Mouse (Mus musculus): ENCODE results near the gene Mdh1.

The Mdh1 gene

DNA sequence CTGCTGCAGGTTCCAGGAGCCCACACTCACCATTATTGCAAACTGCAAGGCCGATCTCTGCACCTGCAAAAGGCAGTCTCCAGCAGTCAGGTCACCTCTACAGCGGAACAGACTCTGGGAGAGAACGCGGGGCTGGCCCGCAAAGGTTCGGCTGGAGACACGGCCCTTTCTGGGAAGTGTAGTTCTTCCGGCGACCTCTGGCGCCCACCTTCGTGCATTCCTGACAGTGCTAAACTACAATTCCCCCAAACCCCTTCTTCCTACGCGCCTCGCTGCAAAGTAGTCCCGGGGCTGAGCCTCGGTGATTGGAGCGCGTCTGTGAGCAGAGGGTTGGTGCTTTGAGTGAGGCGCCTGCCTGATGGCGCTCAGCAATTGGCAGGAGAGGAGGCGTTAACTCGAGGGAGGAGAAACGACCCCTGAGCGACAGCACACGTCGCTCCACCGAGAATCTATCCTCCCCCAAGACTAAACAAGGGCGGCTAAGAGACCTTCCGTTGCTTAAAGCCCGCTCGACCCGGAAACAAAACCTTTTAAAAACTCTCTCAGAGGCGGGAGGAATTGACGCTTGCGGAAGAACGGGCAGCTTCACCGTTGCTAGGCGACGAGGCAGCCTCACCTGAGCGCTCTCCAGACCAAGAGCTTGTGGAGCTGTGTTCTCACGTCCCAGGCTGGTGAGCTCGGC is at the start of gene Mdh1, which contains the start of gene Wdpcp:
Mdh1 (minus strand) TSS at position 668 of the 682 bp plus-strand sequence.
Wdpcp (plus strand) TSS at position 536 of the 682 bp plus-strand sequence.
- DNase-seq (ENCODE audit: low spot score), result peak; percentile 84

DNA sequence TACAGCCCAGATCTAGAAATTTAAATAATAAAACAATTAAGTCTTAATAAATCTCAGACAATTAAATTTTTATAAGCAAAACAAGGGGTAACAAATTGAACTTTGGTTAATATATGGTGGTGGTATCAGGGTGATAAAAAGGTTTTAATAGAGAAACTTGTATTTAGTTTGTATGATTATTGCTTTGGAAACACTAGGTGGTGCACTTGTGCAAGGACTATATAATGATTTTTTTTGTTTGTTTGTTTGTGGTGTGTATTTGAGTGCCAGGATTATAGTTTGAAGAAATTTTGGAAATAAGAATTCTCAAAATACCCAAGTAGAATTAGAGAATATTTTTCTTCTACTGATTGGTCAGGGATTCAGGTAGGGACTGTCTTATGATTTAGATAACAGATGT is 43.7 kb upstream of the Mdh1 start:
- no peak for DNase-seq (ENCODE audit: low spot score)

DNA sequence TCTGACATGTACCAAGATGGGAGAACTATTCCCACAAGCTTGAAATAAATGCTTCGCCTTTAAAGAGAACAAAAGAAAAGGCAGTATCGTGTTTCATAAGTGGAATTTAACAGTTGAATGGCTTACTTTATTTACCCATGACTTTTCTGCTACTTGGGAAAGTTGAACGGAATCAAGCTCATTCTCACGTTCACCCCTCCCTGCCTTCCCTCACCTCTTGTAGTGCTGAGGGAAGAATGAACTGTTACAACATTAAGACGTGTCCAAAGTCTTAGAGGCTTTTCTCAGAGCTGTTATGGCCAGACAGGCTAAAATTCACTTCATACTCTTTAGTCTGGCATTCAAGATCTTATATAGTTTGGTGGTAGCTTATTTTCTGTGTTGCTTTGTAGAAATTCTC is 30.3 kb upstream of the Mdh1 start:
- no peak for DNase-seq (ENCODE audit: low spot score)

DNA sequence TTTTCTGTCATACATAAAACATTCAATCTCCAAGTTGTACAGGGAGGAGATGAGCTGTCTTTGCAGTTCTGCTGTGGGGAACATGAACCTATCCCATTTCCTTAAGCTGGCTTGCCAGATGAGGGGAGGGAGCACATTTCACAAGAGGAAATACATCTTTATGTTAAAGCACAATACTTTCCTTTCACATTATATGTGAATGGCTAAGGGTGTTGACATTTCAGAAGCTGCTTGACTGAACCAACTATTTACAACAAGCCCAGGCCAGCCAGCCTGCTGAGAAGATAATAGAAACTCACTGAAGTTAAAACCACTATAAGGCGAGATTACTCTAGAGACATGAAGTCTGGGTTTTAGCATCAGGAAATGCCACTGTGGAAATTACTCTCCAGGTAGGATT is 11.1 kb upstream of the Mdh1 start:
- DNase-seq (ENCODE audit: low spot score), result no peak

DNA sequence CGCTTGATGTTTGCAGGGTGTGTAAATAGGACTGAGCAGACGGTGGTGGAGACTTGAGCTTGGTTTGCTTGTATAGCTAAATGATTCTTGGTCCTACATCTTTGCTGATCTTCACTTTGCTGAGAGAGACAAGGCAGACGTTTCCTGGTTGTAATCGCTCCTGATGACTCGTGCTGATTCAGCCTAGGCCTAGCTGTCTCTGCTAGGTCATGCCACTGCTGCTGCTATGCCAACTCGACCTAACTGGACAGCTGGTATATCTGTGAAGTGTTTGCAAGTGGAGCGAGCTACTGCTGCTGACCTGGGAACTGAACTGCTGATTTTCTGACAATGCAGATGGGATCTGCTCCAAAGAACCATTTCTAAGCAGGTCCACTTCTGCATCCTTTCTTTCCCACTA is 9.3 kb upstream of the Mdh1 start:
- DNase-seq (ENCODE audit: low spot score), result no peak

DNA sequence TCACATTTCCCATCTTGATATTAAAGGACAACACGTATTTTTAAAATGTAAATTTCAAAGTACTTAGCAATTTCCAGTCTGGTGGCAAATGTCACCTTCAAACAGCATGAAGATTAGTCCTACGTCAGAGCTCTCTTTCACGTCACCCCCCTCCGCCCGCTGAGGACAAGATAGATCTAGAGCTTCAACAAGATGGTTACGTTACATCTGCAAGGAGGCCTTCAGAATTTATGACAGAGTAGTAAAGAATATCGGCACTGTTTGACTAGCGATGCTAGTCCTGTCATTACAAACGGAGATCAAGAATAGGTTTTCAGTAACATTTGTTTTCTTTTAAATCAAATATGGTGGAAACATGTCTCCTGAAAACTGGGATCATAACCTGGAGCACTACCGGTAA is 1.2 kb downstream of the Mdh1 start:
- DNase-seq (ENCODE audit: low spot score), result no peak

DNA sequence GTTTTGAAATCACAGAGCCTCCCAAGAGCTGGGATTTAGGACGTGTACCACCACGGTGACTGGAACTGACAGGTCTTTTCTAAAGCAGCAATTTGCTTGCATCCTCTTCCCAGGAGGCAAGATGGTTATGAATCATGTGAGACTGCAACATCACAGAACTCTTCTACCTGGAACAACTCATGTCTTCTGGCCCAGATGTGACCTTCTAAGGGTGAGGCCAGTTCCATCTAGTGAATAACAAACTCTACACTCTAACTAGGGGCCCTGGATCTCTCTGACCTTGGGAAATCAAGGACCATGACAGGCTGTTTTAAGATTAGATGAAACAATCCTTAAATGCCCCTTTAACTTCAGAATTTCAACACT is 2.1 kb downstream of the Mdh1 start:
- no peak for DNase-seq (ENCODE audit: low spot score)

DNA sequence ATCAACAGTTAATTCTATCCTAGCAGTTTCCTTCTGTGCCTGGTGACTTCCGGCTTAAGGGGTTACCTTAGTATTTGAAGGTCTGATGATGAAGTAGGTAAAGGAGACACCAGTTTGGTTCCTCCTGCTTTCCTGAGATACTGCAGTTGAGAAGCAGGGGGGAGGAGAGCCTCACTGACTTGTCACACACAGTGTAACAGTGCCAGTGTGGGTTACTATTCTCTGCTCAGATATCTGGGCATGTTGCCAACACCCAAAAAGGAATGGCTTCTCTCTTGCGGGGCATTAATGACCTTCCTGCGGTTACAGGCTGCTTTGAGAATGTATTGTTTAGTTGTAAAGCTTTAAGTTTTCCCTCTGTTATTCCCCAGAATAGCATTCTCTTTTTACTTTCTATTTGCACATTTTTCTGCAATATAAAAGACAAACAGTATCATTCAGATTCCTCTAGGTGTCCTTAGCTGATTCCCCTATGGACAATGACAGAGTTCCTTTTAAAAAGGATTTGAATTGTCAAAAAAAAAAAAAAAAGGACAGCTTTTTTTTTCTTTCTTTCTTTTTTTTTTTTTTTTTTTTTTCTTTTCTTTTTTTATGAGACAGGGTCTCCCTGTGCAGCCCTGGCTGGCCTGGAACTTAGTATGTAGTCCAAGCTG is 2.6 kb downstream of the Mdh1 start:
- no peak for DNase-seq (ENCODE audit: low spot score)

DNA sequence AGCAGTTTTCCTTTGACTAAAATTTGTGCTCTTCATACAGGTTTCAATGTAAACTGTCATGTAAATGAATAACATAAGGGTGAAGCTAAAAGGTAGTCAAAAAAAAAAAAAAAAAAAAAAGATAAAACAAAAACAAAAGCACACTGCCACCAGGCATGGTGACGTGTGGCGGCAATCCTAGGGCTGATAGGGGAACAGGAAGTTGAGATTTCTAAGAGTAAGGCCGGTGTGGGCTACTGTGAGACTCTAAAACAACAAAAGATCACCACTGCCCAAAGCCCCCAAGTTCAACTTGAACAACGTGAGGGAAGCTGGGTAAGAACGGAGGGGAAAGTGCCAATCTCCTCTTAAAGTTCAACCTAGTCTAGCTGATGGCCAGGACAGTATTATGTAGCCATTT is 3.2 kb downstream of the Mdh1 start:
- DNase-seq (ENCODE audit: low spot score), result no peak

DNA sequence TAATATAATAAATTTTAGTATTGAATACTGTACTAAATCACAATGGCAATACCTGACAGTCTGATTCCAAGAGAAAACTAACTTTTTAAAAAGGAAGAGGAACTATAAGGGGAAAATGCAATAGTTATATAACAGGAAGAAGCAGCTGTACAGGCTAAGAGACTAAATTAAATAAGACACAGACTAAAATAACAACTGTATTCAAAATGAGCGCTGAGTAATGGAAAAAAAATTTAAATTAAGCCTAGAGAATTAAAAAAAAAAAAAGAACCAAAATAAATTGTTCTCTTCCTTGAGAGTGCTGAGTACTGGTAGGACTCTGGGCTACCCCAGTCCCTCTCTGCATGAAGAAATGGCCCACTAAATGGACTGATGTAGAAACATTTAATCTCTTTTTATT is 4.4 kb downstream of the Mdh1 start:
- DNase-seq (ENCODE audit: low spot score), result no peak

DNA sequence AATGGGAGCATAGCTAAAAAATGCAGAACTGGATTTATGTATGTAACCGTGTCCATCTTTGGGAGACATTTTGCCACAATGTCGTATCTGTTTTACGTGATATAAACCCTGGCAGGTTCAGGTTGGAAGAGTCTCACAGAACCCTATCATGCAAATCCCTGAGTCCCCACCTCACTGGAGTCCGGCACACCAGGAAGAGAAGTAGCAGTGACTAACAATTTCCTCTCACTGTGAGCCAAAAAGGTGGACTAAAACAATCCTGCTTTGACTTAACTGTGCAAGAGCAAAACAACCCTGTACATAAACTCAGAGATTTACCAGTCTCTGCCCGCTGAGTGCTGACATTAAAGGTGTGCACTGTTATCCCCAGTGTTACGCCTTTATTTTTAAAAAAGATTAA is 5.2 kb downstream of the Mdh1 start:
- no peak for DNase-seq (ENCODE audit: low spot score)

DNA sequence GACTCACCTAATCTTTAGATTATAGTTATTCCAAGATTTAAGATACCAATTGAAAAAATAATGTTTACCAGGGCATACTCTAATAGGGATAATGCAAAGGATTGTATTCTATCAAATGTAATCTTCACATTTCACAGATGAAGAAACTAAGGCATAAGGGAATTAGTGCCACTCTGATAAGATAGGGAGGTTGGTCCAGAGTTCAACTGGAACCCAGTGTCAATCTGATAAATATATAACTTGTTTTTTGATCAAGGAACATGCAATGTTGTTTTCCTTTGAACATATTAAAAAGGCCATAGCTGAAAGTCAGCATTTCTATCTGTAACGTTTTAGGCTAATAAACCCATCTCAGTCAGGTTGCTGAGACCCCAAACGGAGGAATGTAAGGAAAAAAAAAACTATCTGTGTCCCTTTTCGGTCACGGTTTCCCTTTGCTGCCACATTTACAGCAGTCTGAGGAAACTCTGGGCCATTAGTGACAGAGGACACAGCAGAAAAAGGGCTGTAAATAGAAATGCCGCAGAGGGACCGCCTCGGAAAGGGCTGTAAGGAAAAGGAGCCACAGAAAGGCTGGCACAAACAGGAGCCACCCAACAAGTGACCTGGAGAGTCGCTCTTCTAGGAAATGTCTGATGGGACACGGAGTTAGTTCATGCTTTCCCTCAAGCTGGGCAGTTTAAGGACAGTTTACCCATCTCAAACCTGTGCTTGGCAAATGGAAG is 7.3 kb downstream of the Mdh1 start:
- DNase-seq (ENCODE audit: low spot score), result no peak

DNA sequence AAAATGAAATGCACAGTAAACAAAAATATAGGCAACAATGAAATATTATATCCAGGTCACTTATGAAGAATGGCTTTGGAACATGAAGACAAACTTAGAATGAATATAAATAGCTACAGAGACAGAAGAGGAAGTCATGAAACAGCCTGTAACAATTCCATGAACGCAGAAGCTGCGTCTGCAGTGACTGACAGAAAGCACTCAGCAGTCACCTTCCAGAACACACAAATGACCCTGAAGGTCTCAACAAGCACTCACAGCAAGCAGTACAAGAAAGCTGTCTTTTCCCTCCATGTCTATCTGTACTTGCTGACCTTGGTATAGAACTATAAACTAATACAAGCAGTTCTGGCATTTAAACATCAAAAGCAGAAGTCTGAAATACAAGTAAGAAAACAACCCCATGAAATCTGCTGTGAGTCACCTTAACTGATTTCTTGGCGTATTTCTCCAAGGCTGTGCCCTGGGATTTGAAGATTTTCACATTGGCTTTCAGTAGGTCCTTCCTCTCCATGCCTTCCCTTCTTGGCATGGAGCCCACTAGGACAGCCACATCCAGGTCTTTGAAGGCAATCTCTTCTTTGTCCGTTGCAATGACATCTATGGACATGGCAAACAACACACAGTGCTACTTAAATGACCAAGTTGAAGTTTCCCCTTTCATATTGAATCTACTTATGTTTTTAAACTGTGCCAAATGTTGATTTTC is 8.4 kb downstream of the Mdh1 start:
- DNase-seq (ENCODE audit: low spot score), result no peak

DNA sequence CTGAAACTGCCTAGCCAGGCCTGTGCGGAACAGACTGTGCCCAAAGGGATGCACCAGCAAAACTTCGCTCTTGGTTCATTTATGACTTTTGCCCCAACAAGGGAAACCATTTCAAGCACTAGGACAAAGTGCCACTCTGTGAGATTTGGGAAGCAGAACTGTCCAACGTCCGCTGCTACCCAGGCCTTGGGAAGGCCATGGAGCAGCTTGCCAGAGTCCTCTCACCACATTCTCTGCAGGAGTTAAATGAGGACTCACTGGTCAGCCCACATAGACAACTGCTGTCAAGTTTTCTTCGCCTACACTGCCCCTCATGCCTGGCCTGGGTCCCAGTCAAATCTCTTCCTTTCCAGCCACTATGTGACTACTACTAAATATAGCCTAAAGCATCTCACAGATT is 10.8 kb downstream of the Mdh1 start:
- no peak for DNase-seq (ENCODE audit: low spot score)

DNA sequence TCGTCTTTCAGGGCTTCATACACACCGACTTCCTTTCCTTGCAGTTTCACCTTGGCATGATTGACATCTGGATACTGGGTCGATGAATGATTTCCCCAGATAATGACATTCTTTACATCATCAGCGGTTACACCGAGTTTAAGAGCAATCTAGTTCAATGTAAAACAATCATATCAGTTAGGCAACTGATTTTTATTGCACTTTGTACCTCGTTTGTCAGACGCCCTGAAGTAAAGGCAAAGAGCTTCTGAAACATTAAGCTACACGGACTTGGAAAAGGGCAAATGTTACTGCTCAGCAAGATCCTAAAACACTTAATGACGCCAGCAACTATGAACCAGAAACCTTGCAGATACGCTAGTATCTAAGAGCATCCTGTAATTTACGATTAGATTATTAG is 12.4 kb downstream of the Mdh1 start:
- no peak for DNase-seq (ENCODE audit: low spot score)

DNA sequence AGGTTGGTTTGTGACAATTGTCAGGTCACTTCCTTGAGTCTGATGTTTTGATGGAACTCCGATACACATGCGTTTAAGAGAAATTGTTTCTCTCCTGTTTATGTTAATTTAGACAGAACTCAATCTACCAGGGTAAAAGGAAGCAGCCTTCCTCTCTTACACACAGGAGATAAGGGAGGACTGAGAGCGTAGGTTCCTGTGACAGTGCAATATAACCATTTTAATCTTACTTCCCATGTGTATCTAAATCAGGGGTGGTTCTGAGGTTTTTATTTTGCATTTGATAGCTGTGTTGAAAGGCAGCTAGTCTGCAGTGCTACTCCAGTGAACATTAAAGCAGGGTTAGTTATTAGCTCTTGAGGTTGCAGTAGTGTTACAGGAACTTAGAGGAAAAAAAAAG is 20.1 kb downstream of the Mdh1 start:
- no peak for DNase-seq (ENCODE audit: low spot score)

DNA sequence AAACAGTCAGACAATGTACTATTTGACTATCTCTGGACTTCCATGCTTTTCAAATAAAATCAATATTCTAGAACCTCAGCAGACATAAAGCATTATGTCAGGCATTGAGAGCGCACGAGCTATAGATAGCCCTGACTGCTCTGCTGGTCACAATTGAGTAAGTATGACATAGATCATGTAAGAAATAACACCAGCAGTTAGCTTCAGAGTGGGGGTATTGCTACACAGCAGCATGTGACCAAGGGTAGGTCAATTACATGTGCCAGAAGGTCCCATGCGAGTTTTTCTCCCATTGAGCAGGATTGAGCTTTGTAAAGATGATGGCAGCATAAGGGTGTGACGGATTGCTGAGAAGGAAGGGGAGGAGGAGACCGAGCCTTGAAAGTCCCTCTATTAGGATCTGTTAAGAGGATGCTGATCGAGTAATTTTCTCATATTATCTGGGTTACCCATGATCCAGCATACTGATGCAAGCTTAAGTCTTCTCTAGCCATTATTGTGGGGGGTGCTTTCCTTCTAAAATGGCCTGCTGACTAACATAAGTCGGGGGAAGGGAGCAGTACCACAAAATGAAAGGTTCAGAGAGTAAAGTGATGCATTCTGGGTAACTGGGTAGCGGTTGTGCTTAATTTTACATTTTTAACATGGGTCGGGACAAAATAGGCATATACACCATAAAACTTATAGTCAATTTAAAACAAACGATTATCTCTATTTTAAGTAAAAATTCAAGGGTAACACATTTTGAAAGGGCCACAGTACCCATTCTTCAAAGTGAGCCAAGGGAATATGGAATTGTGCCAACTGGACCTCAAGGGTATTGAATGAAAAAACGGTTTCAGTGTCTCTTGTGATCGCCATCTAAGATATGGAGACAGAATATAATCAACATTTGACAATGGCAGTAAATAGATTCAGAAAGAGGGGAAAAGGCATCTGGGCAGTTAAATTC is 21.7 kb downstream of the Mdh1 start:
- no peak for DNase-seq (ENCODE audit: low spot score)

DNA sequence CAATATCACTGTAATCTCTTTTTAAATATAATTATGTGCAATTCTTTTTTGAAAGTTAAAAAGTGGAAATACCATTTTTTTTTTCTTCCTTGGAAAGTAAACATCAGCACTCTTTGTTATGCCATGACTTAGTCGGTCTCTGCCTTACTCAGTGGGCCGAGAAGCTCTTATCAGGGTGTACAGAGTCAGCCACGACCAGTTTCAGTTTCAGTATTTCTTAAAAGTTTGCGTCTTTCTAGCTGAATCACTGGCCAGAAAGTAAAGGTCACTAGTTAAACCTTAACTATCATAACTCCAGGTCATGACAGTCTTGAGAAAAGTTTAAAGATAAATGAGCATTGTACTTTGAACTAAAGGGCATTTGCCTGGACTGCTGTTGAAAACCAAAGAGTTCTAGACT is 22.4 kb downstream of the Mdh1 start:
- DNase-seq (ENCODE audit: low spot score), result no peak

DNA sequence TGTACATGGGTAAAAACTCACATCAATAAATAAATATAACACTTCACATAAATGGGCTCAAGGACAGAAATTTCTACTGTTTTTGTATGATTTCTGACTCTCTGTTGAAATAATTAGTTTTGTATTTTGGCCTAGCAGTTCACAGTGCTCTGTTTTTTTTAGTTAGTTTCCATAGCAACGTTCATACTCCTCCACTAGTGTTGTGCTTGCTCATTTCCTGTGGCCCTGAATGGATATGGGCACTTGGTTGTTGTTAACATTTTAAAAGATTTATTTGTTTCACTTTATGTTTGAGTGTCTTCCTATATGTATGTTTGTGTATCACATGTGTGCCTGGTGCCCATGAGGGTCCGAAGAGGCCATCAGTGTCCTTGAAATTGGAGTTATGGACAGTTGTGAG is 23.1 kb downstream of the Mdh1 start:
- no peak for DNase-seq (ENCODE audit: low spot score)

DNA sequence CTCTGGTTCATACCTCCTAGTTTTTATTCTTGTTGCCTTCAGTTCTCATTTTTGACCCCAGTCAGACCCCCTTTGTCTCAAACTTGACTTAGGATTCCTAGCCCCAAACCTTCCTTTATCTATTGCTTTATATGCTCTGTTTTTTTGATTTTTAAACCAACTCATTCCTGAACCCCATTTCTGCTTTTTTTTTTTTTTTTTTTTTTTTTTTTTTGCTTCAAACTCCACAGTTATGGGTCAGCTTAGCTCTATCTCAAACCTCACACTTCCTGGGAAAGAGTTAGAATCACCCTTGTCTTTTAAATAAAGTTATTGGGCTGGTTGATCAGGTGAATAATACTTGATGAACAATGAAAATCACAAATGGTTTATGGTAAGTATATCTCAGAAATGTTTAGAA is 24.6 kb downstream of the Mdh1 start:
- no peak for DNase-seq (ENCODE audit: low spot score)

DNA sequence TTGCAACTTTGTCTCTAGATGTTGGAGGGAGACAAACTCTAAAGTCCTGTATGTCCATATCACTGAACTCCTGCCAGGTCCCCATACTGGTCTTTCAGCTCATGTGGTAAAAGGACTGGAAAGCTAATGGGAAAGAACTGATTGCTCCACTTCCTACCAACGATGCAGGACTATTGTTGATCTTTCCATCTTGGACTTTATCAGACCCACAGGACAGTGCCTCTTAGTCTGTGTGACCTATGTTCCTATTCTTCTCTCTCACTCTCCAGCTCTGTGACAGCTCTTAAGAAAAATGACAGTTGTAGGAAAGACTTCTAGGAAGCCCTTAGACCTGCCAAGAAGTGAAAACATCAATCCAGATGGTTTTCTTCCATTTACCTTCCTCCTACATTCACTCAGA is 25.5 kb downstream of the Mdh1 start:
- DNase-seq (ENCODE audit: low spot score), result no peak

DNA sequence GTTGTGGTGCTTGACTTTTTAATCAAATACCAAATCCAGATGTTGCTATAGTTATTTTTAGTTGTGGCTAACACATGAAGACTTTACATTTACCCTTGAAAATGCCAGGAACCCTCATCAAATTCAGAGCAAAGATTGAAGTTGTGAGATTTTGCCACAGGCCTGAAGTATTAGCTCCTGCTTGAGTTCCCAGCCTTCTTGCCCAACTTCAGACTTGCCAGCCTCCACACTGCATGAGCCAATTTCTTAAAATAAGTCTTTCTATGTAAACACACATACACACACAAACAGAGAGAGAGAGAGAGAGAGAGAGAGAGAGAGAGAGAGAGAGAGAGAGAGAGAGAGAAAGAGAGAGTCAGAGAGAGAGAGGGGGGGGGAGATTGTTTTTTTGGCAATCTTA is 26.2 kb downstream of the Mdh1 start:
- no peak for DNase-seq (ENCODE audit: low spot score)

Measured in urinary bladder, postnatal 25 days (tissue).